Mouse (Mus musculus) cerebellum, postnatal 10 days (tissue): ENCODE data around the gene Ifitm1.
"Not testable (repeated sequence)": the region's sequence is repeated elsewhere in the genome, so short reads cannot be mapped to it uniquely, and the experiment has no call there.

ENCODE experiments used
- DNase-seq, 2 experiments: peaks; one replicate each; pipeline ENCODE4 v3.0.0; 2021; ENCODE audit warnings: mixed read lengths in 2 of 2

Gene Ifitm1

DNA sequence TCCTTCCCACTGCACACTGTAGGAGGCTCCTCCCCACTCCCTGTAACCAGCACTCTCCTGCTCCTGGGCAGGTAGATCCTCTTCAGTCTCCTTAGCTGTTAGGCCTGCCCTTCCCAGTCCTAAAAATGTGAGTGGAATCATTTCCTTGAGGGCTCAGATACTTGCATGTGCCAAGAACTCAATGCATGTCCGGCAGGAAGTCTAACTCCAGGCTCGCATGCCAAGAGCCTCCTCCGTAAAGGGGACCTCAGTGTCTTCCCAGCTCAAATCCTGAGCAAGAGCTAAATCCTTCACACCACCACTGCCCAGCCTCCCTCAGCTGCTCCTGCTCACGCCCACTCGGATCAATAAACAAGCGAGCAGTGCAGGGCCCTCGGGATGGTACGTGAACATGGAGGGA, 16.0 kb upstream of the Ifitm1 start:
- no peak for DNase-seq

DNA sequence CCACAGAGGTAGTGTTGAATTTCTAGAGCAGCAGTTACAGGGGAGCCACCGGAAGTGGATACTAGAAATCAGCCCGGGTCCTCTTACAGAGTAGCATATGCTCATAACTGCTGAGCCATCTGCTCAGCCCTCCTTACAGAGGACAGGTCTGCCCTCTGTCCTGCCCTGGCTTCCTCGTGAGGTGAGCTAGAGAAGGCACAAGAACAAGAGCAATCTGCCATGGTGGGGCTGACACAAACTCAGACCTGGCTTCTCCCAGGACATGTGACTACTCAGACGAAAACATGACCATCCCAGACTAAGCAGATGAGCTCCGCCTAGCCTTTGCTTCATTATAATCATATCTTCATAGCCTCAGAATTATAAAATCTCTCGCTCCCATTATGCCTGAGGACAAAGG, 15.3 kb upstream of the Ifitm1 start:
- no peak for DNase-seq

DNA sequence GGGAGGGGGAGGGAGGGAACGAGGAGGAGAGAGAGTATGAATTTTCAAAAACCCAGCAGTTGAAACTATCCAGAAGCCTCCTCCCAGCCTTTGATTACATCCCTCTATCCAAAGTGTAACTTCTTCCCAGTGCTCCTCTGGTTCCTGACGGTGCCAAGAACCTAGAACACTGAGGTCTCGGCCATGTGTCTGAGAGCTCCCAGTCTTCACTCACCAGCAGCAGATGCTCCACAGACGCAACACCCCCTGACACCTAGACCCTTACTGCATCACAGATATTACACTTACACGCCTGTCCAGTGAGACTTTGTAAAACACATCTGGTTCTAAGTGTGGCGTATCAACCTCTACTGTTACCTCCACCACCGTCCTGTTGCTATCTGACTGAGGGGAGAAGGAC, 14.6 kb upstream of the Ifitm1 start:
- DNase-seq = no peak

DNA sequence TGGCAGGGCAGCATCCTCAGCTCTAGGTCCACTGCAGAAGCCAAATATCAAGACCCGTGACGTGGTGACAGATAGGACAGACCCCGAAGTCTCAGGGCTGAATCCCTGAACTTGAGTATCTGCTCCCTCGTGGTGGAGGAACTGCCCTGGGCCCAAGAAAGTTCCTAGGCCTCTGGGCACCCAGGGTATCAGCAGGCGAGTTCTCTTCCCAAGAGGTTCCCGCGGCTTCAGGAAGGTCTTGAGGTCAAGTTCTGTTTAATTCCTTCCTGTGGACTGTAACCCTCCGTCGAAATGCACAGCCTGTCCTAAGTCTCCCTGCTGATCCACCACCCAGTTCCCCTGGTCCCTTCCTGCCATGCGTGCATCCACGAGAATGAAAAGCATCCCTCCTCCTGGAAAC, 13.9 kb upstream of the Ifitm1 start:
- DNase-seq = no peak

DNA sequence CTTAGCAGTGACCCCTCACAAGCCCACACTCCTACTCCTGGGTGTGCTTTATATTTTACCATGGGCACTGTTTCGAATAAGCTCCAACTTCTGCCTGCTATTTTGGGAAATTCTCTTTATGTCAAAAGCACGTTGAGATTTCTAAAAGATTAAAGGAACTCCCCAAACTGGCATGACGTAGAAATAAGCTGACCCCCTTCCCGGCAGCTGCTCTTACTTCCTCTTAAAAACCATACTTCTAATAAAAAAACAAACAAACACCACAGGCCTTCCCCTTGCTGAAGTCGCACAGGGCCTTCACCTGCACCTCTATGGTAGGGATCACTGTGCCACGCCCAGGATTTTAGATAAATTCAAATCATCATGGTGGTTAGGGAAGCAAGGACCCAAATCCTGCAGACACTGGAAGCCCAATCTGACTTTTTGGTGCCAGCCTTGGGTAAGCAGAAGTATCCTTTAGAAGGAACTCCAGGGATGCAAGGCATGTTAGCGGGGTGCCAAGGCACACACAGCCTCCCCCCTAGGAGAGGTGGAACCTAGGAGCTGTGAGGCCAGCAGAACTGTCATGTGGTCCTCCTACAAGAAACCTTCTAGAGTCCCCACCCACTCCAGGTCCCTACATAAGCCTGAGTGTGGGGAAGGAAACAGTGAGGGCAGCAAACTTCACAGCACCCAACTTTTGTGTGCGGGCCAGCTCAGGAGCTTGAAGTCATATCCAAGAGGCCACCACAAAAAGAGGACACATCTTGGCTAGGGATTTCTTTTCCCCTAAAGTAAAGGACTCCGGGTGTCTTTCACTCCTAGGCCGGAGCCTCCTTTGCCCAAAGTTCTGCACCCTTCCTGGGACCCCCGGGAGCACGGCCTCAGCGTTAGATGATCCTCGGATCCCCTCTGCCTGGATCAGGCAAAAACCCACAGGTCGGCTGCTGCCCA, 13.0 kb upstream of the Ifitm1 start:
- no peak for DNase-seq

DNA sequence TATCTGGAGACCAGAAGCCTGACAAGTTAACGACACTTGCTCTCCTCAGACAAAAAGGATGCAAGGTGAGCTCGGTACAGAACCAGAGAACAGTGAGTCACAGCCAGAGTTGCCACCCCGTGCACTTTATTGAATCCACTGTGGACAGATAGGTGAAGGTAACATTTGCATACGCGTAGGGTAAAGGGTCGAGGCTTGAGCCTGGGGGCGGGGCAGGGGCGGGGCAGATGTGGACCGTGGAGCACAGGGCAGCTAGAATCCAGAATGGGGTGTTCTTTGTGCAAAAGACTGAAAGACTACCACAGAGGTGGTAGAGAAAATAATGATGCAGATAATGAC, 12.3 kb upstream of the Ifitm1 start:
- DNase-seq = no peak

DNA sequence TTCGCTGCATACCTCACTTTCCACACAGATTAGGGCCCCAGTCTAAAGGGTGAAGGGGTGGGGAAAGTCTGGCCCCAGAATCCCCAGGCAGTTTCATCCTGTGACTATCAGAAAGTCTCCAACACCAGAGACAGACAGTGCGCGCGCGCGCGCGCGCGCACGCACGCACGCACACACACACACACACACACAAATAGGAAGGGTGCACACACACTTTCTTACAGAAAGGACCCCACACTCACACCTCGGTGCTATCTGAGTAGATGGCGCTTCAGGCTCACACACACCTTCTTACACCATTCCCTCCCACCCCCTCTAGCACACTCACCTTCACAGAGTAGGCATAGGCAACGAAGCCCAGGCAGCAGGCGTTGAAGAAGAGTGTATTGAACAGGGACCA, 11.7 kb upstream of the Ifitm1 start:
- DNase-seq = no peak

DNA sequence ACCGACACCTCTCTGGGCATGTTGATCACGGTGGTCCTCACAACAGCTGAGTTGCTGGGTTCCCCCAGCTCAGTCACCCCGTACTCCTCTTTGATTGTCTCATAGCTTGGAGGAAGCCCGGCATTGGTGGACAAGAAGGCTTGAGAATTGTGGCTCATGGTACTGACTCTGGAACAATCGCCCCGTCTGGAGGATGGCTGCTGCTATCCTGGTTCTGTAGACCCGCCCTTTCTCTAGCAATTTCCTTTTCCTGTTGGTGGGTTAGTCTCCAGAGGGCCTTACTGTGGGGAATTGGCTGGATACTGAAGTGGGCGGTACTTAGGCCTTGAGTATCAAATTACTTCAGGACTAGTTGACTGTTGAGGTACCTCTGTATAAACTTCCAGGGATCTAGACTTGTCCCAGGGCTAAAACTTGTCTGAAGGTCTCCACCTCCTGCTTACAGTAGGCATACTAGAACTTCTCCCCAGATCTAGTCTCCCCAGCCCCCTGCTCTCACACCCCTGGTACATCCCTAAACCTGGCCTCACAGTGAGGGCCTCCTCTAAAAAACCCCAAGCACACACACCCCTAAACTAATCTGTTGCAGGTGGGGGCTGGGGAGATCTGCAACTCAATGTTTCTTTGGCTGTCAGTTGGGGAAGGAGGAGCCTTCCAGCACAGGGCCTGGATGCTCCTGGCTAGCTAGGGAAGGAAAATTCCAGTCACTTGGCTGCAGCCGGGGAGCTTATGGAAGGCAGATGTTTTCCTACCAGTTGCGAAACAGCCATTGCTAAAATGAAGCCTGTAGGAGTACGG, 11.1 kb upstream of the Ifitm1 start, which contains the start of the genes Gm45717 and Ifitm2:
Gene Gm45717 (minus strand): TSS at position 180 of the 798 bp plus-strand sequence.
Gene Ifitm2 (minus strand): TSS at position 230 of the 798 bp plus-strand sequence.
- DNase-seq = peak in 1 of 2 experiments; percentile 44

DNA sequence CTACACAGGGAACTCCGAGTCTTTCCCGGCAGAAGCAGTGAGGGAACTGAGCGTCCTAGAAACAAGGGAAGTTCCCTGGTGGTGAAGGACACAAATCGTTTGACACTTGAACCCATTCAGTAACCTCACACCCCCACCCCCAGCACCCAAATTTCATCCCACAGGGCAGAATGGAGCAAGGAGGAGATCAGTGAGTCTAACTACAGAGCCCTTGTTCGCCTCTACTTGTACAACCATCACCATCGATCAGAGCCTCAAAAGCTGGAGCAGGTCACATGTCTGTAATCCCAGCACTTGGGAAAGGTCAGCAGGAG, 10.5 kb upstream of the Ifitm1 start:
- DNase-seq = no peak

DNA sequence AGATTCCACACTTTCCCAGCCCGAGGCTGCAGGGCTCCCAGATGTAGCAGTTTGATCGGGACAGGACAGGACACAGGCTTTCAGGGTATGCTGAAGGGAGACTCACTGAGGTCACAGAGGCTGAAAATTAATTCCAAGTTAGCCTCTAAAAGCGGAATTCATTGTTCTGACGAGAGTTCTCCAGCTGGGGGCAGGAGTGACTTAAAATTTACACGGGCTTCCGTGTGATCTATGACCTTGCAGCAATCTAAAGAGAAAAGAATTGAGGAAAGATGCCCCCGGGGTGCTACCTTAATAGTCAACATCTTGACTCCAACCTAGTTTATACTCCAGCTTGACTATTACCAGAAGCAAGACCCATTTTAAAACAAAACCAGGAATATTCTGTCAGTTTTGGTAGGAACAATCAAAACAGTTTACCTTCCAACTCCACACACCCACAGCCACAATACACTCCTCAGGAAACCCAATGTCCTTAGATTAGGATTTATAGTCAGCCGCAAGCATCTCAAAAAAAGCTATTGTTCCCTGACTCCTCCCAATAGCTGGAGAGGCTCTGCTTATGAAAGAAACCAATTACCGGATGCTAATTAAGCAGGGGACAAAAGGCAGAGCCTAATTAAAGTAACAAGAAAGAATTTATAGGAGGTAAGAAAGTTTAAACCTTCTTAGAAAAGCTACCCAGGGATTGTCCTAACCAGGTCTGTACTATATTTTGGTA, 7.7 kb upstream of the Ifitm1 start:
- DNase-seq = peak; percentile 56 to 59

DNA sequence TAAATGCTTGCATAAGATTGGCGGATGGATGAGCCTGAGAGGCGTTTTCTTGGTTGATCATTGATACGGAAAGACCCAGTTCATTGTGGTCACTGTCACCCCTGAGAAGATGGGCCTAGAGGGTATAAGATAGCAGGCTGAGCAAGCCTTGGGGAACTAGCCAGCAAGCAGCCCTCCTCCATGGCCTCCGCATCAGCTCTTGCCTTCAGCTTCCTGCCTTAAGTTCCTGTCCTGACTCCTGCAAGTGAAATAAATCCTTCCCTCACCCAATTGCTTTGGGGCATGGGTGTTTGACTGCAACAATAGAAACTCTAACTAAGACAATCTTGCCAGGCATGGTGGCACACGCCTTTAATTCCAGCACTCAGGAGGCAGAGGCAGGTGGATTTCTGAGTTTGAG, 7.0 kb upstream of the Ifitm1 start:
- DNase-seq = no peak

DNA sequence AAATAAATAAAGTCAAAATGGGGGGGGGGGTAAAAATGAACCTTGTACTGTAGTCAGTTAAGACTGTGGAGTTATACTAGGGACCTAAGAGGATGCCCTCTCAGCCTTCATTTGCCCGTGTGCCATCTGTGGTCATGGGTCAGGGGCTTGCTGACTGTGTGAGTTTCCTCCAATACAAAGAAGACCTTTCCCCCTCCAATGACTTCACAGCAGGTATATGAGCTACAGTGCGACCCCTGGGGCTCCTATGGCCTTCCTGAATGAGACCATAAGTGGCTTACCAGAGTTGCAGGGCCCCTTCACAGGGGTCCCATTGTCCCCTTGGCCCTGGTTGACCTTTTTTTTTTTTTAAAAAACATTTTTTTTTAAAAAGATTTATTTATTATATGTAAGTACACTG, 5.6 kb upstream of the Ifitm1 start:
- DNase-seq = no peak

DNA sequence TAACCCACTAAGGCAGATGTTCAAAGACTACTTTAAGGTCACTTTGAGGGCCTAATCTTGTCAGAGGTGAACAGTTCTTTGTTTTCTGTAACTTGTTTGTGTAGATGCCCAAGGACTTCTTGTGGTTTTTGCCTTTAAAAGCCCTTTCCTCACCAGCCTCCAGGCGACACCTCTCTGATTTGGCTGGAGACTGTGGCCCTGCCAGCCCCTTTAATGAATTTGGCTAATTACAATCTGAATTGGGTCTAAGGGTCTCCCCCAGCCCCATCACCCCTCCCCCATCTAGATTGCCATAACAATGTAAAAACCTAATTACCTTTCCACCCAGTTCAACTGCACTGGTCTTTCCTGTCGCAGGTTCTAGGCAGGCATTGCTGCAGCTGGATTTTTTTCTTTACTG, 4.3 kb upstream of the Ifitm1 start:
- no peak for DNase-seq

DNA sequence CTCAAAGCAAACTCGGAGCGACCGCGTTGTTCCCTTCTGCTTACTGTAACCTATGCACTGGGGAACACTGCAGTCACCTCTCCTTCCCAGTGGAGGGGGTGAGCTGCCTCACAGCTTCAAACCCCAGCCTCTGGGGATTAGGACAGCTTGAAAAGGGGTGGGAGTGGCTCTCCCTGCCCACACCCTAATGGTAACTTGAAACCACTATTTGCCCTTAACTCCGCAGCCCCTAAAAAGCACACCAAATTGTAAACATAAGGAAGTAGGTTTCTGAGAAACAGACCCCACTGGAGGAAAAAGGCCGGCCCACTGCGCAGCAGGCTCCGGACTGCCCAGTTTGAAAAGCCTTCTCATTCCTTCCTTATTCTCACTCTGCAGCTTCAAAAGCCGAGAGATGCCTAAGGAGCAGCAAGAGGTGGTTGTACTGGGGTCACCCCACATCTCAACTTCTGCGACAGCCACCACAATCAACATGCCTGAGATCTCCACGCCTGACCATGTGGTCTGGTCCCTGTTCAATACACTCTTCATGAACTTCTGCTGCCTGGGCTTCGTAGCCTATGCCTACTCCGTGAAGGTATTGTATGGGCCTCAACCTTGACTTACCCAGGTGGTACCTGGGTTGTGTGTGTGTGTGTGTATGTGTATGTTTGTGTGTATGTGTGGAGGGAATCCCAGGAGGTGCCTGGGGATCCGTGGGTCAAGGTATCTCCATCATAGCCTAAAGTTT, 1.0 kb downstream of the Ifitm1 start:
- no peak for DNase-seq

DNA sequence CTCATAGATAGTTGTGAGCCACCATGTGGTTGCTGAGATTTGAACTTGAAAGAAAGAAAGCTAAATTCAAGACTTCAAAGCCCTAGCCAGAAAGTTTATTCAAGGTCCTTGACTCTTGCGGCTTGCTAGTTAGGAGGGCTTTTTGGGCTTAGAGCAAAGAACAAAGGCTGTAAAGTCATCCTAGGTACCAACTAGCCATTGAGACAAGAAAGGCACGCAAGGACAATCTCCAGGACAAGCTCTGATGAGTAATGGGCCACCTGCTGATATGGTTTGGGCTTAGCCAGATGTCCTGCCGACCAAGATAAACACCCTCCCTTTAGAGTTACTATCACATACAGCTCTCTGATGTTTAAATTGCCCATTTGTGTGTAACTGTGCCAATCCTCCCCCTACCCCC, 1.7 kb downstream of the Ifitm1 start:
- DNase-seq = not testable (repeated sequence)

DNA sequence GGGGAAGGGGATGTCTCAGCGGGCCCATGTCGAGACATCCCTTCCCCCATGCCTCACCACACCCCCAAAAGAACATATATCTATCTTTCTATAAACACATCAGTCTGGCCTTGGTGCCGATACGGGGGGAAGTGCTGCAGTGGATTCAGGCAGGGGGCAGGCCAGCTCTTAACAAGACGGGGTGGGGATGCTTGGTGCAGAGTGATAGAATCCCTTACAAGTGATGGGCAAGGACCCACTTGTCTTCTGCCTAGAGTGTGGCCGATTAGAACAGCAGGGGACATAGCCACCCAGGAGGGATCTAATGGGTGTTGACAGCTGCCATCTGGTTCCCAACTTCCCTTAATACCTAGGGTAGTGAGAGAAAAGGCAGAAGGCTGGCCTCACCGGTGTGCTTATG, 3.9 kb downstream of the Ifitm1 start:
- DNase-seq = no peak

DNA sequence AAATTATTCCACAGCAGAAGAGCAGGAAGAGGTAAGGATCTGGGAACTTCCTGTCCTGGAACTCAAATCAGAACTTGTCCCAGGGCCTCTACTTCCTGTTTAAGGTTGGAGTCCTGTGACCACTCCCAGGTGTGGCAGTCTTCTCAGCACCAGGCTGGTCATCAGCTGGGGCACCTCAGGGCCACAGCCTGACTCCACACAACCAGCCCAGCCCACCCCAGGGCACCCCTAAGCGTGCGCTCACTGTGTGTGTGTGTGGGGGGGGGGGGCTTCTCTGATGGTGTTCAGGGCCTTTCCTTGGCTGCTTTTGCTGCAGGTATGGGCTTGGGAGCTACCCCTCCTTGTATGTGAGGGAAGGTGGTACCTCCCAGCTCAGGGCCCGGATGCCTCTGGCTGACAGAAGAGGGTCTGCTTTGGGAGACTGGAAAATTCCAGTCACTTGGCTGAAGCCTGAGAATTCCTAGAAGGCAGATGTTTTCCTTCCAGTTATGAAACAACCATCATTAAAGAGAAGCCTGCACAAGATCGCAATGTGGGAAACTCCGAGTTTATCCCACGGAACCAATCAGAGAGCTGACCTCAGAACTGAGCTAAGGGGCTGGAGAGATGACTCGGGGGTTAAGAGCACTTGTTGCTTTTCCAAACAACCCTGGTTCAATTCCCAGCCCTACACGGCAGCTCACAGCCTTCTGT, 4.6 kb downstream of the Ifitm1 start:
- DNase-seq = no peak

DNA sequence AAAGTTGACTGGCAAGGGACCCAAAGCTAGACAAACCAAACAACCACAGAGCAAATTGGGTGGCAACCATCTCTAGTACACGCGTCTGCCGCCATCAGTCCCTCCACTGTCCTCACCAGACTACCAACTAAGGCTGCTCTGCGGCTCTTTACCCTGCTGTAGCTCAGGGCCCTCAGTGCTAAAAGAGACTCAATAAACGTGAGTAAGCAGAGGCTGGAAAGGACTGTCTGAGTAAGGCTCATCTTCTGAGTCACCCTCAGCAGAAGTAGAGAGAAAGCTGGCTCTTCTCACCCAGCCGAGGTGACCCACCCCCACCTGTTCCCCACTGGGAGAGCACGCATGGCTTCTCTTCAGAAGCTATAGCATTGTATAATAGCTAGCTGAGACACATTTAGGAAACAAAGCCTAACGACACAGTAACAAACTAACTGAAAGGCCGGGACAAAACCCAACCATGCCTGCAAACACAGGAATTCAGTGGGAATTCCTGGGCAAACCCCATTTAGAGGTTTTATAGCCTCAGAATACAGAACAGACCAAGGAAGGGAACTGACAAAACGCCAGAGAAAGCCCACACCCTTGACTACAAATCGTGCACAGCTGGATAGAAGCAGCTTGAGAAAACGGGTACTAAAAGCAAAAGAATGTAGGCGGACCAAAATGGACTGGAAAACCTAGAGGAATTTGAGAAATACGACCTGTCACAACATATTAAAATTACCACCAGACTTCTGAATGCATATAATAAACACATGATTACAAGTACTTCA, 6.6 kb downstream of the Ifitm1 start:
- no peak for DNase-seq

DNA sequence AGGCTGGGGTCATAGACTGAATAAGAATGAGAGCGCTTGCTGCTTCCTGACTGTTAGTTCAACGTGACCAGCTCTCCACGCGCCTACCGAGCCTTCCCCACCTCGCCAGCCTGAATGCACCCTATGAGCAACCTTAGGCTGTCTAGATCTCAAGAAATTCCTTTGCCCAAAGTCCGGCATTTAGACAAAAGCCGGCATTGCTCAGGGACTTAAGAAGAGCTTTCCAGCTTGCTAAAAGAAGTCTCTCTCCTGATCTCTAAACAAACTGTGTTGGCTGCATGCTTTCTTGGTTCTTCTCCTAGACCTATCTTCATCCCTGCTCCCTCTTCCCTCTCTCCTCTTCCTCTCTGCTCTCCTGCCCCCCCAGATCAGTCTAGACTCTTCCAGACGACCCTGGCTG, 7.9 kb downstream of the Ifitm1 start:
- no peak for DNase-seq

DNA sequence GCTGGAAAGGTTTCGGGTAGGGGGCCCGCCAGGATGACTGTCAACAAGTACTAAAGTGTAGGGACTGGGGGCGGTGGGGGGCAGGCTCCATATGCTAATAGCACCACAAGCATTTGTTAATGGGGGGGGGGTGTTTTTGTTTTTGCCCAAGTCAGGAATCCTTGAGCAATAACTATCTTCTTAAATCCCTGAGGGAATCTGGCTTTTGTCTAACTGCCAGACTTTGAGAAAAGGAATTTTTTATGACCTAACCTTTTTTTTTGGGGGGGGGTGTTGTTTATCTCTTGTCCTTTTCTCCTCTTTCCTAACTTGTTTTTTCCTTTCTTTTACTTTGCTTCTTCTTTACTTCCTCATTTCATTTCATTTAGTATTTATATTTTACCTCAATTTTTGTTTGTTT, 8.4 kb downstream of the Ifitm1 start:
- DNase-seq = no peak

DNA sequence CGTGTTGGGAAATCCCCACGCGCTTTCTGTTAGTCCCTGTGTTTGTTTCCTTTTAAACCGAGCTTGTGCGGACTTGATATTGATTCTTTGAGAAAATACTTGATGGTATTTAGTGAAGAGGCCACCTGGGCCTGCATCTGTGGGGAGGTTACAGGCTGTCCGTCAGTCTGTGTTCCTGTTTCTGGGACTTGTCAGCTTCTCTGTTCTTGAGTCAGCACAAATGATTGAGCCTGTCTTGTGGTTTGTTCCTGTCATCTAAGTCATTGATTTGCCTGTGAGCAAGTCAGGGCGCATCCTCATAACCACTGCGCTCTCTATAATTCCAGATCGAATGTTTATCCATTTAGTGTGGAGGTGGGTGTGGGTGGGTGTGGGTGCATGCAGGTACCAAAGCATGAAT, 9.7 kb downstream of the Ifitm1 start:
- DNase-seq = not testable (repeated sequence)
